Mouse (Mus musculus): Measurements from ENCODE around the gene Aamdc.

Aamdc gene

GRCm38 (mm10) chr7:97579067-97579975 is at the start of gene Aamdc, which contains the start of gene Rsf1:
Aamdc (minus strand) TSS chr7:97579497.
Rsf1 (plus strand) TSS chr7:97579889.
- DNase-seq (ENCODE audit: low spot score) = peak; percentile 97

- DNase-seq (ENCODE audit: low spot score) = no peak
These were observed 44.1 kb upstream of the Aamdc start for GRCm38 (mm10) chr7:97623402-97623801.

DNA sequence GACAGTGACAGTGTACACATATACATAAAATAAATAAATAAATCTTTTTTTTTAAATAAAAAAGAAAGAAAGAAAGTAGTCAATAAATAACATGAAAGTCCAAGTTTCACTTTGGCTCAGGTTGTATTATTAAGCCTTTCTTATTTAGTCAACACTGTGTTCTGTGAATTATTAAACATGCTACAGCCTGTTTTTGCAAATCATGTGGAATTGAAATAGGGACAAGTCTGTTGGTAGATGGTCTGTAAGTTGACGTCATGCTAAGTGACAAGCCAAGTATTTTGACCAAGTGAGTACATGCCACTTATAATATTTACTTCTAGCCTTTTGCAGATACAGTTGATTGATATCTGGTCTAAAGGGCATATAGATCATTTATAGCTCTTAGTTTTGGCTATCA is 43.4 kb upstream of the Aamdc start:
- DNase-seq (ENCODE audit: low spot score) = no peak

- no peak for DNase-seq (ENCODE audit: low spot score)
These were observed 42.0 kb upstream of the Aamdc start for GRCm38 (mm10) chr7:97621346-97621745.

DNA sequence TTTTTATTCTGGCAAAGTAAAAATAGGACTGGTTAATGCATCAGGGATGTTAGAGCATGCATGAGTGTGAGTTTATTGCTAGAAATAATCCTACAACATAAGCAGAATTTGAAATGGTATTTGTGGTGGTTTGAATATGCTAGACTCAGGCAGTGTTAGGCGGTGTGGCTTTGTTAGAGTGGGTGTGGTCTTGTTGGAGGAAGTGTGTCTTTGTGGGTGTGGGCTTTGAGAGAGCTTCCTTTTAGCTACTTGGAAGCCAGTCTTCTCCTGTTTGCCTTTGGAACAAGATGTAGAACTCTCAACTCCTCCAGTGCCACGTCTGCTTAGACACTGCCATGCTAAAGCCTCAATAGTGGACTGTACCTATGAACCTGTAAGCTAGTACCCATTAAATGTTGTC is 19.3 kb upstream of the Aamdc start:
- no peak for DNase-seq (ENCODE audit: low spot score)

DNA sequence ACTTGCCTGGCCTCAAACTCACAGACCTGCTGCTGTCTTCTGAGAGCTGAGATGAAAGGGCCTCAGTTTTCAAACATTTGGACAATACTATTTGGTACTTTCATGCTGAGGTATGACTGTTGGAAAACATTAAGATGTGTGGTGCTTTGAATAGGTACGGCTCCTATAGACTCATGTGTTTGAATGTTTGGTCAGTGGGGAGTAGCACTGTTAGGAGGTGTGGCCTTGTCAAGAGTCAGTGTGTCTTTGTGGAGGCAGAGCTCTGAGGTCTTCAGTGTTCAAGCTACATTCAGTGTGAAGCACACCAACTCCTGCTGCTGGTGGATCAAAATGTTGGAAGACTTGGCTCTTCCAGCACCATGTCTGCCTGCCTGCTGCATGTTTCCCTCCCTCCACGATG is 14.2 kb upstream of the Aamdc start:
- no peak for DNase-seq (ENCODE audit: low spot score)

- no peak for DNase-seq (ENCODE audit: low spot score)
These were observed 13.1 kb upstream of the Aamdc start for GRCm38 (mm10) chr7:97592396-97592795.

- DNase-seq (ENCODE audit: low spot score) = no peak
These were observed 12.0 kb upstream of the Aamdc start for GRCm38 (mm10) chr7:97591336-97591735.

DNA sequence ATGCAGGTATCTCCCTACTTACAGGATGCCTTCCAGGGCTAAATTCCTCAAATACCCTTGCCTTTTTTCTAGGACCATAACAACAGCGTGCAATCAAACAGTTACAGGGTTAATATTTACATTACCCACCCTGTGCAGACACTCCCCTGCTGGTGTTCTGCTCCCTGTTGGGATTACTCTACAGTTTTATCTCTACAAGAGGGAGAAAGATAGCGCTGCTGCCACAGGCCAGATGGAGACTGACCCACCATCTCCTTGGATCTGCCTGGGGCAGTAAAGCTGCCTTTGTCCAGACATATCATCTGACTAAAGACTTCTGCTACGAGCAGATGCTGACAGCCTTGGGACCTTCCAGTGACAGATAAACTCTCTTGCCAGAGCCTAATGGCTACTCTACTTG is 11.2 kb upstream of the Aamdc start:
- no peak for DNase-seq (ENCODE audit: low spot score)

- no peak for DNase-seq (ENCODE audit: low spot score)
These were observed 9.2 kb upstream of the Aamdc start for GRCm38 (mm10) chr7:97588506-97588905.

DNA sequence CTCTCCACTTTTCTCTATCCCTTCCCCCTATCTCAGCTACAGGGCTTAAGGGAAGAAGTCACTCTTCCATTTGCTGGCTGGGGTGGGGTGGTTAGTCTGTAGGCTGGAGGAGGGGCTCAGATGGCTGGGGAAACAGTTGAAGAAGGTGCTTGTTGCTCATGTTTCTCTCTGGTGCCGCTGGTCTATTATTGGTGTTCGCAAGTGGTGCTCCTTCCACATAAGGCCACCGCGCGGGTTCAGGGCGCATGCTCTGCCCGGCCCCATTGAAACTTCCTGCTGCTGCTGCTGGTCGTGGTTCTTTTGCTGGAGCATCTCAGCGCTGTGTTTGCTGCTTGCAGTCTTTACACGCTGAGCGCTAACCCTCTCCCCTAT is 1.5 kb upstream of the Aamdc start:
- DNase-seq (ENCODE audit: low spot score) = peak; percentile 77

- peak; percentile 9 for DNase-seq (ENCODE audit: low spot score)
These were observed 912 bp upstream of the Aamdc start for GRCm38 (mm10) chr7:97579976-97580842.

GRCm38 (mm10) chr7:97578361-97579066 is 783 bp downstream of the Aamdc start:
- peak; percentile 79 for DNase-seq (ENCODE audit: low spot score)

GRCm38 (mm10) chr7:97570389-97570788 is 8.9 kb downstream of the Aamdc start:
- no peak for DNase-seq (ENCODE audit: low spot score)

- no peak for DNase-seq (ENCODE audit: low spot score)
These were observed 9.9 kb downstream of the Aamdc start for GRCm38 (mm10) chr7:97569372-97569771.

- DNase-seq (ENCODE audit: low spot score) = no peak
These were observed 15.7 kb downstream of the Aamdc start for GRCm38 (mm10) chr7:97563576-97563975.

DNA sequence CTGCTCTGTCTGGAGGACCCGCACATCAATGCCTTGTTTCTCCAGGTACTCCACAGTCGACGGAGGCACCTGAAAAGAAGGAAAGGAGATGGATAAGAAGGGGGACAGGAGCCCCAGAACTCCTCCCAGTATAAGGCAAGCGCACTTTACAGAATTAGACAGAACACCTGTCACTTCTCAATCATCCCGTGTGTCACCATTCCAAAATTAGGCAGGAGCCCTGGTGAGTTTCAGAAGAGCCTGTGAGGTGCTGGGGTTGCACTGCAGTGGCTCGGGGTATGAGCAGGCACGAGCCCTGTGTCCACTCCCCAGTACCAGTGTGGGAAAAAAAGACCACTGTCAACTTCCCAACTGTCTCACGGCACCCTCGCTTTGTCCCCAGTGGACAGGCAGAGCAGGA is 28.6 kb downstream of the Aamdc start:
- no peak for DNase-seq (ENCODE audit: low spot score)

DNA sequence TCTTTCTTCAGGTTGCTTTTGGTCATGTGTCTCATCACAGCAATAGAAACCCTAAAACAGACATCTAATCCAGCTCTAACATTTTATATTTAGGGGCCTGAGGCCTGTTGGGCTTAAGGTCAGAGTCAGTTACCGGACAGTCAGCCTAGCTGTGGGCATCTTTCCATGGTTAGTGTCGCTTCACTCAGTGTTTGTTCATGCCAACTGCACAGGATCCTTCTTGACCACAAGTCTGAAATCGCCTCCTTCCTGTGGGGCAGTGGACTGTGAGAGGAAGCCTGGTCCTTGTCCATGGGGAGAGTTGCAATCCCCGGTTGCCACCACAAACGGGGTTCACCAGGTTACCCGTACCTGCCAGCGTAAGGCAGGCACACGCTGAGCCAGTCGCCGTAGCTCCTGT is 30.0 kb downstream of the Aamdc start:
- no peak for DNase-seq (ENCODE audit: low spot score)

GRCm38 (mm10) chr7:97546462-97546861 is 32.8 kb downstream of the Aamdc start:
- DNase-seq (ENCODE audit: low spot score) = no peak

DNA sequence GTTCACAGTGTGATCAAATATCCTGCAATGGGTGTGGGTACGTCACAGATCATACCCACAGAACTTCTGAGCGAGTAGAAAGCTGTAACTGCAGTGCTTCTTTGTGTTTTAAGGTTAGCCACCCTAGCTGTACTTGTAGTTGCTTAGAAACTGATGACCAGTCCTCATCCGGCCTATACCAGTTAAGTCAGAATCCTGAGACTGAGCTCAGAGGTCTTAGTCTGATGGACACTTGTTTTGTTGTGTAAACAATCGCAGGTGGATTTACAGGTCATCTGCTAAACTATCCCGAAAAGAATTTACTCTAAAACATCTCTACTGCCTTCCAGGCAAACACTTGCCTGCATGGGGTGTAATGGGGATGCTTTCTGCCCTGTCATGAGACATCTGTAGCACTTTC is 42.7 kb downstream of the Aamdc start:
- no peak for DNase-seq (ENCODE audit: low spot score)

DNA sequence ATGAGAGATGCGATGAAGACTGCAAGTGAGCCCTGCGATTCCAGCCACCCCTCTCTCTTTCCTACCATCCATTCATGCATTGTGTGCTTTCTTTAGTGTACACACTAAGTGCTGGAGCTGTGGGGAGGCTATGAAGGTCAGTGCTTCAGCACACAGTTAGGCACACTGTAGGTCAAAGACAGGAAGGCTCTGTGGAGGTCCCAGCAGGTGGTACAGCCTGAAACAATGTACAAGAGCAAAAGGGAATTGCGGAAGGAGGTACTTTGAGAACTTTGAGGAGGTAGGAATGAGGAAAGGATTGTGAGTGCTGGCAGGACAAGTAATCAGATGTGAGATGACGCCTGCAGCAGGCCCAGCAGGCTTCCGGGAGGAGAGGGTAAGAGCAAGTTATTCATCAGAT is 43.8 kb downstream of the Aamdc start:
- DNase-seq (ENCODE audit: low spot score) = no peak

- DNase-seq (ENCODE audit: low spot score) = no peak
These were observed 59.4 kb downstream of the Aamdc start for GRCm38 (mm10) chr7:97519935-97520334.
